Comparison of ENCODE assay signal across 8 mouse cellular contexts in genomic region chr6:99692206-99692915, GRCm38 (mm10). TPM values are rescaled to one million over a fixed set of nuclear protein-coding genes. Genes with fewer than 3 reads are reported as not detected.
DNase-seq lines count a peak whose midpoint lies in the region; ATAC-seq lines count a peak whose summit lies in the region.

Gene Gpr27 (plus strand): TSS chr6:99692679.

- peak within 1 kb of the TSS; percentile 97 for H3K4me2 ChIP-seq in embryonic facial prominence, embryonic 13.5 days
- peak within 1 kb of the TSS; percentile 93 for H3K4me2 ChIP-seq in midbrain, embryonic 16.5 days (ENCODE audit: low read length)

- peak within 1 kb of the TSS; percentile 66 for H3K27ac ChIP-seq in embryonic facial prominence, embryonic 13.5 days
- peak within 1 kb of the TSS; percentile 96 for H3K27ac ChIP-seq in midbrain, embryonic 16.5 days (ENCODE audit: low read length)

- ATAC-seq in embryonic facial prominence, embryonic 13.5 days (ENCODE audit: insufficient number of reproducible peaks, insufficient read depth, low FRiP score, low TSS enrichment, low read depth) = peak; percentile 61
- ATAC-seq in midbrain, embryonic 16.5 days = peak; percentile 86

- peaks cover 77% of the 10 kb centered on the region for H3K27me3 ChIP-seq in embryonic facial prominence, embryonic 13.5 days
- H3K27me3 ChIP-seq in midbrain, embryonic 16.5 days (ENCODE audit: control insufficient read depth, insufficient read depth, low read depth, low read length) = no peaks in the 10 kb centered on the region

- intact Hi-C loops in heart, postnatal 36 days (cut with DNase I) = no loop called here
- intact Hi-C loops in left cerebral cortex, postnatal 14 days (cut with DNase I) = no loop called here

- H3K9me3 ChIP-seq in embryonic facial prominence, embryonic 13.5 days = no peaks in the 10 kb centered on the region
- no peaks in the 10 kb centered on the region for H3K9me3 ChIP-seq in midbrain, embryonic 16.5 days (replicated peaks; ENCODE audit: control insufficient read depth, low read length, poor library complexity, severe bottlenecking)

- peaks cover 23% of the 10 kb centered on the region for H3K4me1 ChIP-seq in embryonic facial prominence, embryonic 13.5 days
- peaks cover 29% of the 10 kb centered on the region for H3K4me1 ChIP-seq in midbrain, embryonic 16.5 days (ENCODE audit: control insufficient read depth, insufficient read depth, low read length)

- peak within 1 kb of the TSS; percentile 88 for H3K9ac ChIP-seq in embryonic facial prominence, embryonic 13.5 days
- peak within 1 kb of the TSS; percentile 85 for H3K9ac ChIP-seq in midbrain, embryonic 16.5 days (ENCODE audit: low read depth, low read length)

- WGBS in embryonic facial prominence, embryonic 13.5 days = under 1% methylated on average over 82 of the region's 112 CpGs
- WGBS in midbrain, embryonic 16.5 days = under 1% methylated on average over 63 of the region's 112 CpGs

- peak within 1 kb of the TSS; percentile 82 for H3K4me3 ChIP-seq in embryonic facial prominence, embryonic 13.5 days
- H3K4me3 ChIP-seq in midbrain, embryonic 16.5 days (ENCODE audit: low read depth, low read length) = peak within 1 kb of the TSS; percentile 83

- no peaks in the 10 kb centered on the region for H3K36me3 ChIP-seq in embryonic facial prominence, embryonic 13.5 days
- no peaks in the 10 kb centered on the region for H3K36me3 ChIP-seq in midbrain, embryonic 16.5 days (ENCODE audit: control insufficient read depth, insufficient read depth, low read length)

- DNase-seq in kidney, adult 18-20 months = peak; percentile 29
- no peak for DNase-seq in kidney, adult 11 months
- DNase-seq in adrenal gland, postnatal 25 days = peak; percentile 31
- DNase-seq in heart, postnatal 36 days = peak; percentile 6 to 17
- DNase-seq in left cerebral cortex, postnatal 14 days (ENCODE audit: low spot score in 2 of 2) = peak; percentile 49 to 53
- peak; percentile 34 for DNase-seq in urinary bladder, postnatal 25 days (ENCODE audit: low spot score)

RNA-seq across cellular contexts. Expression of gene Gpr27, which starts in this region (rescaled TPM):
- 2.0 and 2.5 TPM in 2 replicates for total RNA-seq in adrenal gland, postnatal 25 days (2021)
- polyA plus RNA-seq in embryonic facial prominence, embryonic 13.5 days (2015; fragmentation: Nextera tagmentation; extraction: Ambion mirVana) = 4.0 and 6.5 TPM in 2 replicates
- total RNA-seq in heart, postnatal 36 days (2021) = 1 to 10 TPM; 3.9 to 6.6 TPM
- 10 to 100 TPM; 48.0 to 48.6 TPM for total RNA-seq in left cerebral cortex, postnatal 14 days (2021)
- polyA plus RNA-seq in midbrain, embryonic 16.5 days (2015; fragmentation: Nextera tagmentation; extraction: Ambion mirVana) = 20.6 and 20.8 TPM in 2 replicates

Comparison
In these comparisons a context has a peak if more than half of its experiments do, and no peak if none do; other contexts are left out.
1. RNA of gene Gpr27 (total RNA-seq): 48.0 to 48.6 TPM in left cerebral cortex, postnatal 14 days; 3.9 to 6.6 TPM in heart, postnatal 36 days and 2.0 to 2.5 TPM in adrenal gland, postnatal 25 days; every median in the first group is over 4 times any median in the second.